Mouse (Mus musculus): ENCODE data around the gene Elmo2.

GRCm38 (mm10) chr2:165301409-165301808, 24.9 kb downstream of the Elmo2 start:
- TF ChIP-seq POLR2A (IDR thresholded peaks at IDR 0.05; ENCODE audit: insufficient read length, low read depth), result no peak
- TF ChIP-seq MYOG (IDR thresholded peaks at IDR 0.05; ENCODE audit: control insufficient read depth in 1 of 3, insufficient read depth in 1 of 3, insufficient read length in 2 of 3, low read depth in 2 of 3), result no peak
- no peak for TF ChIP-seq MAX (IDR thresholded peaks at IDR 0.05; ENCODE audit: low read depth)
- no peak for TF ChIP-seq MYOD1 (IDR thresholded peaks at IDR 0.05; ENCODE audit: control insufficient read depth in 1 of 3, insufficient read length in 2 of 3, low read depth in 2 of 3)

All from myocyte (in vitro differentiated cells).